Mouse (Mus musculus) 3T3-L1 (cell line): ENCODE measurements around the gene Arhgef7.

Source experiments
- DNase-seq: peaks from one replicate; pipeline ENCODE4 v3.0.0-alpha.2; 2015; ENCODE audit warnings: low read depth, low spot score

Gene Arhgef7

GRCm38 (mm10) chr8:11727651-11728481 is at the start of gene Arhgef7:
TSS of gene Arhgef7 (plus strand) at chr8:11727721.
- DNase-seq: no peak

- DNase-seq: no peak
Measured at GRCm38 (mm10) chr8:11684558-11684957, 43.0 kb upstream of the Arhgef7 start.

GRCm38 (mm10) chr8:11687251-11687650 is 40.3 kb upstream of the Arhgef7 start:
- DNase-seq: no peak

GRCm38 (mm10) chr8:11689945-11690344 is 37.6 kb upstream of the Arhgef7 start:
- no peak for DNase-seq

GRCm38 (mm10) chr8:11691284-11691683 is 36.2 kb upstream of the Arhgef7 start:
- DNase-seq: peak; percentile 84

- no peak for DNase-seq
Measured at GRCm38 (mm10) chr8:11691761-11692160, 35.8 kb upstream of the Arhgef7 start.

GRCm38 (mm10) chr8:11692455-11692854 is 35.1 kb upstream of the Arhgef7 start:
- no peak for DNase-seq

- DNase-seq: no peak
Measured at GRCm38 (mm10) chr8:11693972-11694371, 33.5 kb upstream of the Arhgef7 start.

- no peak for DNase-seq
Measured at GRCm38 (mm10) chr8:11696176-11696575, 31.3 kb upstream of the Arhgef7 start.

- no peak for DNase-seq
Measured at GRCm38 (mm10) chr8:11697467-11697866, 30.1 kb upstream of the Arhgef7 start.

GRCm38 (mm10) chr8:11699442-11700001 is 28.0 kb upstream of the Arhgef7 start:
- no peak for DNase-seq

- DNase-seq: peak; percentile 88
Measured at GRCm38 (mm10) chr8:11700060-11701032, 27.2 kb upstream of the Arhgef7 start.

GRCm38 (mm10) chr8:11701033-11701362 is 26.5 kb upstream of the Arhgef7 start, which contains the start of gene 1700016D06Rik:
TSS of gene 1700016D06Rik (minus strand) at chr8:11701063.
- DNase-seq: no peak

GRCm38 (mm10) chr8:11701428-11701827 is 26.1 kb upstream of the Arhgef7 start:
- DNase-seq: no peak

GRCm38 (mm10) chr8:11703789-11704188 is 23.7 kb upstream of the Arhgef7 start:
- no peak for DNase-seq

- no peak for DNase-seq
Measured at GRCm38 (mm10) chr8:11704716-11705420, 22.7 kb upstream of the Arhgef7 start.

GRCm38 (mm10) chr8:11705818-11706217 is 21.7 kb upstream of the Arhgef7 start:
- DNase-seq: no peak

GRCm38 (mm10) chr8:11707701-11708100 is 19.8 kb upstream of the Arhgef7 start:
- DNase-seq: no peak

- DNase-seq: no peak
Measured at GRCm38 (mm10) chr8:11708815-11709214, 18.7 kb upstream of the Arhgef7 start.

- no peak for DNase-seq
Measured at GRCm38 (mm10) chr8:11709542-11709941, 18.0 kb upstream of the Arhgef7 start.

- no peak for DNase-seq
Measured at GRCm38 (mm10) chr8:11710415-11710814, 17.1 kb upstream of the Arhgef7 start.
